Mouse (Mus musculus) liver, embryonic 14.5 days (tissue): ENCODE measurements around the gene Ubxn7. TPM values are rescaled to one million over a fixed set of nuclear protein-coding genes. Genes with fewer than 3 reads are reported as not detected.

Source experiments
- ATAC-seq: fragments of 200-750 bp; cut with Nextera tagmentation; 2 replicates; pipeline ENCODE4 v1.8.0; 2017; ENCODE audit warnings: moderate number of reproducible peaks, mild to moderate bottlenecking, moderate library complexity; ENCODE audit not compliant: insufficient read depth
- DNase-seq, 3 experiments: peaks; one replicate each; pipeline ENCODE4 v3.0.0-alpha.2; 2012 to 2013; ENCODE audit warnings: low read depth in 3 of 3, low spot score in 3 of 3
- H3K27ac ChIP-seq: fragments of 300-500 bp; sonication (generic); 2 replicates; pipeline ENCODE4 v1.5.1; 2014; ENCODE audit warnings: moderate library complexity, mild to moderate bottlenecking, control low read depth, inconsistent platforms
- H3K27me3 ChIP-seq: fragments of 300-500 bp; sonication (generic); 2 replicates; pipeline ENCODE4 v1.6.1; 2014; ENCODE audit warnings: mild to moderate bottlenecking, low read length, moderate library complexity; ENCODE audit not compliant: control insufficient read depth, insufficient read depth
- H3K36me3 ChIP-seq: fragments of 300-500 bp; sonication (generic); replicated peaks from 2 replicates; pipeline ENCODE4 v1.6.1; 2014; ENCODE audit warnings: low read depth; ENCODE audit not compliant: control insufficient read depth, insufficient read depth
- H3K4me1 ChIP-seq, 2 experiments: fragments of 200-500 bp in 1 of 2; fragments of 300-500 bp in 1 of 2; sonication (generic) in 1 of 2; replicated peaks; 2 replicates each; pipeline ENCODE4 v1.6.1; 2012 to 2014; ENCODE audit warnings: antibody characterized with exemption in 1 of 2, inconsistent platforms in 1 of 2, low read length in 1 of 2; ENCODE audit not compliant: control insufficient read depth in 2 of 2, insufficient read depth in 2 of 2
- H3K4me2 ChIP-seq: fragments of 300-500 bp; sonication (generic); 2 replicates; pipeline ENCODE4 v1.6.1; 2014; ENCODE audit warnings: low read depth, mild to moderate bottlenecking, control low read depth, moderate library complexity
- H3K4me3 ChIP-seq, 2 experiments: fragments of 200-500 bp in 1 of 2; fragments of 300-500 bp in 1 of 2; sonication (generic) in 1 of 2; 2 replicates each; pipeline ENCODE4 v1.5.1; 2012 to 2014; ENCODE audit warnings: low read depth in 2 of 2, low read length in 2 of 2, mild to moderate bottlenecking in 2 of 2, control low read depth in 1 of 2, inconsistent platforms in 1 of 2, moderate library complexity in 1 of 2; ENCODE audit not compliant: insufficient read depth in 1 of 2
- H3K9ac ChIP-seq: fragments of 300-500 bp; sonication (generic); replicated peaks from 2 replicates; pipeline ENCODE4 v1.6.1; 2014; ENCODE audit warnings: mild to moderate bottlenecking, control low read depth, moderate library complexity
- H3K9me3 ChIP-seq: fragments of 300-500 bp; sonication (generic); 2 replicates; pipeline ENCODE4 v1.6.1; 2016; ENCODE audit warnings: low read length, mixed read lengths; ENCODE audit not compliant: control insufficient read depth
- CTCF ChIP-seq: IDR thresholded peaks from 2 replicates; pipeline ENCODE4 v1.5.1; 2016; ENCODE audit warnings: antibody characterized with exemption, low read depth, control low read depth
- EP300 ChIP-seq: IDR thresholded peaks from 2 replicates; pipeline ENCODE4 v1.6.1; 2016; ENCODE audit warnings: antibody characterized with exemption, low read depth
- WGBS: fragments of 180-500 bp; shearing (Covaris S2); extraction: QIAGEN DNeasy Blood & Tissue Kit; methylation state at CpG from one replicate; pipeline ENCODE4 v1.1.7; 2014; ENCODE audit not compliant: insufficient replicate concordance; 5-methylcytosine and 5-hydroxymethylcytosine counted together
- polyA plus RNA-seq, 2 experiments: library from polyadenylated mRNA; depleted of rRNA in 1 of 2; stranded (reverse) in 1 of 2; unstranded in 1 of 2; fragments of >200 nt; fragmentation: Nextera tagmentation in 1 of 2; extraction: Ambion mirVana in 1 of 2; gene quantifications; 2 replicates each; pipeline versions ENCODE4 v1.2.1 to v1.2.3; 2012 to 2014

Ubxn7 gene
- polyA plus RNA-seq, 2 experiments = 5.1 to 5.4 TPM

DNA sequence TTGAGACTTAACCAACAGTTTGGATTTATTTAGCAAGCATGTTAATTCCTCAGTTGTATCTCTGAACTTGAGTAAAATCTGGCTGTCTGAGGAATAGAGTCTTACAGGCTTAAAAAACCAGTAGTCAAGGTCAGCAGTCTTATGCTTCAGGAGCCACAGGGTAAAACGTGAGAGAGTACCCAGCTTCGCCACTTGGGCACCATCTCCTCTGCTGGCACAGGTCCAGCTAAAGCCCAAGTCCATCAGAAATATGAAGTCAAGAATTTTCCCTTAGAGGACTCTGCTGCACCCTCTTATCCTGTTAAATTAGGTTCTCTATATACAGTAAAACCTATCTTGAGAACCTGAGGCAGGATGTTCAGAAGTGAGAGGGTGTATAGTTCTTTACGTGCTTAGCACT, 54.8 kb downstream of the Ubxn7 start:
- TF ChIP-seq EP300 (no peak), CTCF (no peak)
- no peak for DNase-seq
- 77% methylated on average over 3 of the region's 3 CpGs for WGBS

DNA sequence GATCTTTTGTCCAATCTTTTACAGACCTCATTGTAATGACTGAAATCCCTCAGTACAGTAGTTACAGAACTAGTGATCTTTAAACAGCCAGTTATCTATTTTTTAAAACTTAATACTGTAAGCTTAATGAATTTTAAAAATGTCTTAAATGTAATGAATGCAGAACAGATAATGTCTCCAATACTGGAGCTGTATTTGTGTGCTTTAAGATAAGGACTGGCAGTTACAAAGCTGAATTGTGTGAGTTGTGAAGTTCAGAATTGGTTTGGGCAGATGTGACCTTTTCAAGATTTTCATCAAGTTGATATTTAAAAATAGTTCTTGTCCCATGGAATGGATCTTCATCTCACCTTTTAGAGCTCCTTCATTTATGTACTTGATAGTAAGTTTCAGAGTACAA, 57.0 kb downstream of the Ubxn7 start:
- DNase-seq (no peak), ATAC-seq (no peak)
- Histone ChIP-seq H3K27me3 (no peaks in the 10 kb centered on the region), H3K4me2 (no peak overlapping the region), H3K36me3 (peaks cover 15% of the 10 kb centered on the region), H3K4me3 (no peak overlapping the region), H3K9me3 (no peaks in the 10 kb centered on the region), H3K9ac (no peak overlapping the region), H3K4me1 (peaks cover 2 to 5% of the 10 kb centered on the region in 2 experiments; a peak in 3 of 4 replicates), H3K27ac (no peak overlapping the region)
- TF ChIP-seq EP300 (peak; percentile 68), CTCF (no peak)

More for the DNA sequence above, 54.8 kb downstream of the Ubxn7 start:
- no peaks in the 10 kb centered on the region for H3K9me3 ChIP-seq
- no peaks in the 10 kb centered on the region for H3K27me3 ChIP-seq
- H3K4me1 ChIP-seq = peaks cover 2 to 5% of the 10 kb centered on the region in 2 experiments; a peak in 3 of 4 replicates
- ATAC-seq = no peak
- no peak overlapping the region for H3K4me2 ChIP-seq
- peaks cover 26% of the 10 kb centered on the region for H3K36me3 ChIP-seq
- H3K27ac ChIP-seq = no peak overlapping the region
- no peak overlapping the region for H3K4me3 ChIP-seq
- no peak overlapping the region for H3K9ac ChIP-seq

DNA sequence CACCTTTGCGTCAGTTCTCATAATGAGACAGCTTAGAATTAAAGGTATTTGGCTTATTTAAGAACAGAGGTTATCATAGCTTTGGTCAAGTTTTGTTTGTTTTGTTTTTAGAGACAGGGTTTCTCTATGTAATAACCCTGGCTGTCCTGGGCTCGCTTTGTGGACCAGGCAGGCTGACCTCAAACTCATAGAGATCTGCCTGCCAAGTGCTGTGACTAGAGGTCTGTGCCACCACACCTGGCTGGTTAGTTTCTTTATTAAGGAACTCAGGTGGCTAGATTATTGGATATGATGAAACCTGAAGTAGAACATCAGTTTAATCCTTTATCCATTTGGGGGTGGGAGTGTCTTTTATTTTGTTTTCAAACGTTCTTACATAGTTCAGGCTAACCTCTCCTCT, 57.8 kb downstream of the Ubxn7 start:
- Histone ChIP-seq H3K4me2 (no peak overlapping the region), H3K4me1 (peaks cover 2 to 5% of the 10 kb centered on the region in 2 experiments; a peak in 3 of 4 replicates), H3K9ac (no peak overlapping the region), H3K27ac (no peak overlapping the region), H3K4me3 (no peak overlapping the region), H3K36me3 (peaks cover 11% of the 10 kb centered on the region), H3K9me3 (no peaks in the 10 kb centered on the region), H3K27me3 (no peaks in the 10 kb centered on the region)
- 54% methylated on average over 3 of the region's 3 CpGs for WGBS
- ATAC-seq = no peak
- no peak for DNase-seq
- TF ChIP-seq CTCF (no peak), EP300 (no peak)

DNA sequence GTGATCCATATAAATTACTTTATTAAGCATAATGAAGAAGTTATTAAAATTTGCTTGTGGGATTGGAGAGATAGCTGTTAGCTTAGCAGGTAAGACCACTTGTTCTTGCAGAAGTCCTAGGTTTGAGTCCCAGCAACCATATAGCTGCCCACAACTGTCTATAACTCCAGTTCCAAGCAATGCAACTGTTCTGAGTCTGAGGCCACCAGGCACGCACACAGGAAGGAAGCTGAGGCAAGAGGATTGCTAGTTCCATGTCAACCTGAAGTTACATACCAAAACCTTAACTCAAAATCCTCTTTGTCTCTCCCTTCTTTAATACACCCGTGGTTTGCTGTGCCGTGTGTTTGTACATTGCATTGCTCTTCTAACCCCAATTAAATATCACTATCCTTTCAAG, 58.8 kb downstream of the Ubxn7 start:
- peaks cover 3% of the 10 kb centered on the region for H3K36me3 ChIP-seq
- H3K27ac ChIP-seq = no peak overlapping the region
- WGBS = 75% methylated on average over 3 of the region's 3 CpGs
- no peaks in the 10 kb centered on the region for H3K9me3 ChIP-seq
- peaks cover 0 to 5% of the 10 kb centered on the region in 2 experiments; a peak in 2 of 4 replicates for H3K4me1 ChIP-seq
- no peak for DNase-seq
- no peak for TF ChIP-seq CTCF
- no peak for TF ChIP-seq EP300
- H3K9ac ChIP-seq = no peak overlapping the region
- no peaks in the 10 kb centered on the region for H3K27me3 ChIP-seq
- H3K4me2 ChIP-seq = no peak overlapping the region
- no peak for ATAC-seq
- H3K4me3 ChIP-seq = no peak overlapping the region

DNA sequence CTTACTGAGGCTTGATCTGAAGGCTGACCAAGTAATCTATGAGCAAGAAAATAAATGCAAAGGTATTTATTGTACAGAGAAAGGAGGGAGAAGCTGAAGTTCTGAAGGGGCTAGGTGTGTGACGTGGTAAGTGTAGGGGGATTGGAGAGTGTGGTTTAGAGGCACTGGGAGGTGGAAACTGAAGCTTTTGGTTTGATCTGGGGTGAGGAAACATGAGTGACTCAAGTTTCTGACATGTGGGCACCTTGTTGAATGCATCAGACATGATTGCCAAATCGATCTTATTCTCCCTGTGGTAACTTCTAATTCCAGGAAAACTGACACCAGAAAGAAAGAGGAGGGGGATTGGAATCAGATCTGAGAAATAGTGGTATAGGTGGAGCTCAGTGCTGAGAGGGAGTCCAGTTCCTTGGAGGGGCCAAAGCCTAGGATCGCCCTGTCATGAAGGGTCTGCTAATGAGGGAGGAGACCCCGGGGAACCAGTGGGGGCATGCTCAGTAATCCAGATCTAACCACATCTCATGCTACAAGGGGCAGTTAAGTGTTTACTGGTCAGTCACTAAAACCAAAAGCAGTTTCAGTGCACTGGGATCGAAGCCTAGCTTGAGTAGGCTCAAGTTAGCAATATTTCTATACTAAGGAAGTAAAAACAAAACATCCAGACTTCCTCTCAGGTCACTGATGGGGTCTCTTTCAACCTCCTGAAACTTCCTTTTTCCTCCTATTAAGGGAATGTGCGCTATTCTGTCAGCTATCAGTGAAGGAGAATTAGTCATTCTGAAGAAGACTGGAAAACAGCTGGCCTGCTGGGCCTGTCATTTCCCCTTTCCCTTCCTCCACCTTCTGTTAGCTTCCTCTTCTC, 63.9 kb downstream of the Ubxn7 start:
- Histone ChIP-seq H3K4me2 (no peak overlapping the region), H3K4me3 (no peak overlapping the region), H3K9me3 (no peaks in the 10 kb centered on the region), H3K4me1 (no peaks in the 10 kb centered on the region; a peak in 1 of 4 replicates), H3K36me3 (no peaks in the 10 kb centered on the region; the same call in 1 of the 2 replicates), H3K27me3 (no peaks in the 10 kb centered on the region), H3K27ac (no peak overlapping the region), H3K9ac (no peak overlapping the region)
- ATAC-seq = no peak
- no peak for DNase-seq
- TF ChIP-seq CTCF (no peak), EP300 (no peak)
- 46% methylated on average over 6 of the region's 6 CpGs for WGBS
